Mouse (Mus musculus): Measurements from ENCODE around the gene Dennd4a. TPM values are rescaled to one million over a fixed set of nuclear protein-coding genes. Genes with fewer than 3 reads are reported as not detected.

The Dennd4a gene
- polyA plus RNA-seq, 1 experiment from 2014 or later, result 10.3 TPM

DNA sequence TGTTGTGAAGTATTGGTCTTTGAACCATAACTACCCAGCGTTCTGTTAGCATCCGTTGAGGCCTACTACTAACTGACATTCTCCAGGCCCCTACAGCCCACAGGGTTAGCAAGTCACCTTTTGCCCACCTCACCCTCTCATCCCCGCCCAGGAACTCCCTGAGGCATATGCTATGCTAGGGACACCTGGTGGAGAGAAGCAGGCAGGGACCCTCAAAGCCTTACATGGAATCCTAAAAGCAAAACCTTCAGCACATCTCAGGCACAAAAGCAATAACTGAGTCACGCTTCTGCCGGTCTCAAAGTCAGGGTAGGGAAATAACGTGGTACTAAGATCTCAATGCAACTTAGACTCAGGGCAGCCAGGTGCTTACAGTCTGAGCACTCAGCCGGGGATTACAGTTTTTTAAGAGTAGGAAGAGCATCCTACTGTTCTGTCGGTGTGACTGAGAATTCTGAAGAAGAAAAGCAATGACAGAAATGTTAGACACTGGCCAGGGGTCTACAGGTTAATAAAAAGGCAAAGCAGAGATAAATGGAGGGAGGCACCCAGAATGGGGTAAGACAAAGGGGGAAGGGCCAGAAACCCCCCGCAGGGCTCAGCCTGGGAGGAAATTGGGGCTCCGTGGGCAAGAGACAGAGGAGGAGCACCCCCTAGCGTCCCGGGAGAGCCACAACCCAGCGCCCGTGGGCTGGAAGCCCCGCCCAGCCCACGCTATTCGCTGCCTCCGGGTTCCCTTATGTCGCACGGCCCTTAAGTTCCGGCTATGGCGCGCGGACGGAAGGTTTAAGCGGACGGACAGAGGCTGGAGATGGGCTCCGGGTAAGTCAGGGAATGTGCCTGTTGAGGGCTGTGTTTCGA lies 149.2 kb downstream of the Dennd4a start, which contains the start of gene Ints14:
Gene Ints14, plus strand, starts transcription at position 789 of the 861 bp plus-strand sequence.
- H3K36me3 ChIP-seq, result peaks cover 21% of the 10 kb centered on the region
- peak; percentile 95 for ATAC-seq (ENCODE audit: low FRiP score)
- H3K9ac ChIP-seq, result peak within 1 kb of the TSS; percentile 89
- H3K4me3 ChIP-seq, result peak within 1 kb of the TSS; percentile 86
- peak within 1 kb of the TSS; percentile 90 for H3K27ac ChIP-seq
- H3K27me3 ChIP-seq, result no peaks in the 10 kb centered on the region
- H3K4me1 ChIP-seq, result peaks cover 10% of the 10 kb centered on the region
- WGBS, result 6% methylated on average over 29 of the region's 29 CpGs
- peak within 1 kb of the TSS; percentile 78 for H3K4me2 ChIP-seq (replicated peaks)
- H3K9me3 ChIP-seq (replicated peaks), result no peaks in the 10 kb centered on the region

- H3K9me3 ChIP-seq (replicated peaks), result no peaks in the 10 kb centered on the region
- peak overlapping the region; percentile 90 for H3K27ac ChIP-seq
- H3K27me3 ChIP-seq, result no peaks in the 10 kb centered on the region
- peaks cover 27% of the 10 kb centered on the region for H3K36me3 ChIP-seq
- 1% methylated on average over 16 of the region's 17 CpGs for WGBS
- peaks cover 10% of the 10 kb centered on the region for H3K4me1 ChIP-seq
- H3K9ac ChIP-seq, result peak overlapping the region; percentile 89
- peak; percentile 80 for ATAC-seq (ENCODE audit: low FRiP score)
- H3K4me3 ChIP-seq, result peak overlapping the region; percentile 86
- H3K4me2 ChIP-seq (replicated peaks), result peak overlapping the region; percentile 78
These were observed 149.8 kb downstream of the Dennd4a start for GRCm38 (mm10) chr9:64960978-64961320.

Other genes with a start within 250 kb of the Dennd4a start
- gene Rab11a, start 73.6 kb upstream of the Dennd4a start, polyA plus RNA-seq (2016; fragmentation: Nextera tagmentation; extraction: Ambion mirVana), result 297 and 307 TPM in 2 replicates
- gene Slc24a1, start 140.3 kb downstream of the Dennd4a start, polyA plus RNA-seq (2016; fragmentation: Nextera tagmentation; extraction: Ambion mirVana), result 0.05 and 0.07 TPM in 2 replicates
- 49.6 and 58.6 TPM in 2 replicates for gene Ints14, start 149.6 kb downstream of the Dennd4a start, polyA plus RNA-seq (2016; fragmentation: Nextera tagmentation; extraction: Ambion mirVana)
- 152 TPM in 2 replicates for gene Hacd3, start 210.4 kb downstream of the Dennd4a start, polyA plus RNA-seq (2016; fragmentation: Nextera tagmentation; extraction: Ambion mirVana)
- gene Dpp8, start 221.1 kb downstream of the Dennd4a start, polyA plus RNA-seq (2016; fragmentation: Nextera tagmentation; extraction: Ambion mirVana), result 56.8 and 59.2 TPM in 2 replicates

All from hindbrain, embryonic 12.5 days (tissue).